Mouse (Mus musculus) brain, embryonic 18.5 days (tissue): ENCODE results near the gene AW011738.

Experiments
- DNase-seq: peaks from one replicate; pipeline ENCODE4 v3.0.0-alpha.2; 2012; ENCODE audit warnings: low read depth, low spot score

The AW011738 gene

DNA sequence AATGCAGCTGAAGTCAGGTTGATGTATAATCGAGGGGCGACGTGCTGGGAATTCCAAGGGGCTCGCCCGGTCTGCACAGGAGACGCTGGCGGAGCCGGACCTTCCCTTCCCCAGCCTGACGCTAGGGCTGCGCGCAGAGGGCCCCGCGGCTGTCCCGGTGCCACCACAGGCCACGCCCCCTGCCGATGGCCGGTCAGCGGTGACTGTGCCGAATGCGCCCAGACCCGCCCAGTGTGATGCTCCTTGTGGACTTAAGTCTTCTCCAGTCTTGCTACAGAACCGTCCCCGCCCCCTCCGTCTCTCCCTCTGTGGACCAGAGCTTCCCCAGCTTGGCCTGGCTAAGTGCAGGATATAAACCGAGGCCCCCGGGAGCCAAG lies 5.3 kb upstream of the AW011738 start:
- DNase-seq: no peak

DNA sequence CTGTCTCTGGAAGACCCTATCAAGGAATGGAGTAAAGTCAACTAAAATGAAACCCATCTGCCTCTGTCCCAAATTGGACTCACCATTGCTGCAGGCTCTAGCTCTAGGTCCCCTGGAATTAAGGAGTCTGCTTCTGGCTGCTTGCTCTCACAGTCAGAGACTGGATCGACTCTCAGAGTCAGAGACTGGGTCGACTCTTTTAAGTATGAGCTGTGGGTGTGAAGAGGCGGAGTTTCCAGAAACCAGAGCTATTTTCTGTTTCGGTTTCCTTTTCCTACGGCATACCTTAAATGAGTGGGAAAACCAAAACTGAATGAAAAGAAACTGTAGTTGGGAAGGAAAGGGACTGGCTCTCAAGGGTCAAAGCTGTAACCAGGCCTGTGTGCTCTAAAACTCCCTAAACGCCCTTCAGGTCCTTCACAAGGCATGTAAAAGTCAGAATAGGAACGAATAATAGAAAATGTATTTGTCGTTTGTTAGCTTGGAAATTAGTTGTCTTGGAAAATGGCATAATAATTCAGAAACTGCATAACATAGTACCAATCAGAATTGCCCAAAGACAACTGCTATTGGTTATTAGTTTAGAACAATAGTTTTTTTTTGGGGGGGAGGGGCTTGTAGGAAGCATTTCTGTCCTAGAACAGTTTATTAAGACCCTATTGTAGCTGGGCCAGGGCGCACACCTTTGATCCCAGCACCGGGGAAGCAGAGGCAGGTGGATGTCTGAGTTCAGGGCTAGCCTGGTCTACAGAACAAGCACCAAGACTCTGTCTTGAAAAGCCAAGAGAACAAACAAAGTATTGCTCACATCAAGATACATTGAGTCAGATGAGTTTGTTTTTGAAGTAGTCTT lies 2.3 kb upstream of the AW011738 start, which contains the start of gene Isg15:
Isg15 (minus strand) TSS at position 196 of the 853 bp plus-strand sequence.
- DNase-seq: no peak

DNA sequence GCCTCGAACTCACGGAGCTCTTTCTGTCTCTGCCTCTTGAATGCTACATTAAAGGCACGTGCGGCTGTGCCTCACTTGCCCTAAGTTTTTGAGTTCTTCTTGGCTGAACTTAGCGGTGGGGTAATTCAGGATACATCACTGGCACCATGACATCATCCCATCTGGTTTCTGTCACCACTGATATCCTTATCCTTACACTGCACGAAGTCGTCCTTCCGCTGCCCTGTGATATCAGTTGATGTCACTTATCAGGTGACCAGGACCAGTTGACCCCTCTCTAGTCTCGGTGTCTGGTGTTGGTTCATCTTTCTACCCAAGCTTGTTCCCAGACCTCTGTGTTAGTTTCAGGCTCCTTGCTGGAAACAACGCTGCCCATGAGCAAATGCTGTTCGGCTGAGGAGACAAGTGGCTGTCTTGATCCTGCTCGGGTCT lies 626 bp upstream of the AW011738 start:
- no peak for DNase-seq

DNA sequence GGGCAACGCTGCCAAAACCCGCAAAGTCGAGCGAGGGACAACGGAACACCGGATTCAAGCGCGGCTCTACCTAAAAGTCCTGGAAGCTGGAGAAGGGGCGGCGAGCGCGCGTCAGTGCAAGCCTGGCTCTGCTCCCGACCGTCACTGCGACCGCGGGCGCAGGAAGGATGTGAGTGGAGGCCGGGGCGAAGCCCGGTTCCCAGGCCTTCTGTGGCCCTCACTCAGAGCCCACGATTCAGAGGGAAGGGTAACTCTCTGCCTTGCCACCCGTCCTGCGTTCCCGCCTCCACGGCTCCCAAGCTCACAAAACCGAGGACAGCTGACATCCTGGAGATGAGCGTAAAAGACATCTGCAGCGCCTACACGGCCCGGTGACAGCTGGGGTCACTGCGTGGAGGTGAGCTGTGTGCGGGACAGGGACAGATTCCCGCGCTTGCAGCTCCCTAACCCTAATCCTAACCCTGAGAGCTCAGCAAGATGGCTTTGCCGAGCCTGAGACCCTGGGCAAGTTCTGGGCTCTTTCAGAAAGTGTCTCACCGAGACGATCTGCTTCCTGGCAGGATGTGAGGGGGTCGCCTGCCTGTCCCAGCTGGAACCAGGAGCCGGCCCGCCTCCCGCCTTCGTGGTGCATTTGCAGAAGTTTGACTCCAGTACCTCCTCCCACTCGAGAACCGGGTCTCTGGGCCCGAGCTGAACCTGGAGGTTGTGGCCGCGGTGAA lies 468 bp downstream of the AW011738 start:
- DNase-seq: no peak

DNA sequence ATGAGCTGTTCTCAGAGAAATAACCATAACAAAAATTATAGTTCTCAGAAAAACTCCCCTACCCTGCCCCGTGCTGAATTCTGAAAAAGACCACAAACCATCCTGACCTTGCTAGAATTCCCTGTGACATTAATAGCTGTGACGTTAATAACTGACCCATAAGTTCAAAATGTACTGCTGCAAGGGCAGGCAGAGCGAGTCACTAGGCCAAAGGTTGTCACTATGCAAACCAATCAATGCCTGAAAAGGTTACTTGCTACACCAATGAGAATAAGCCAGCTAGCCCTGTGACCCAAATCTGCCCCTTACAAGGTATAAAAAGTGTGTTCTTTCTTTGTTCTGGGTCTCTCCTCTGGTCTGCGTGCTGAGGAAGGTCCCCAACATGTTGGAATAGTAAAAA lies 5.8 kb downstream of the AW011738 start:
- DNase-seq: no peak

DNA sequence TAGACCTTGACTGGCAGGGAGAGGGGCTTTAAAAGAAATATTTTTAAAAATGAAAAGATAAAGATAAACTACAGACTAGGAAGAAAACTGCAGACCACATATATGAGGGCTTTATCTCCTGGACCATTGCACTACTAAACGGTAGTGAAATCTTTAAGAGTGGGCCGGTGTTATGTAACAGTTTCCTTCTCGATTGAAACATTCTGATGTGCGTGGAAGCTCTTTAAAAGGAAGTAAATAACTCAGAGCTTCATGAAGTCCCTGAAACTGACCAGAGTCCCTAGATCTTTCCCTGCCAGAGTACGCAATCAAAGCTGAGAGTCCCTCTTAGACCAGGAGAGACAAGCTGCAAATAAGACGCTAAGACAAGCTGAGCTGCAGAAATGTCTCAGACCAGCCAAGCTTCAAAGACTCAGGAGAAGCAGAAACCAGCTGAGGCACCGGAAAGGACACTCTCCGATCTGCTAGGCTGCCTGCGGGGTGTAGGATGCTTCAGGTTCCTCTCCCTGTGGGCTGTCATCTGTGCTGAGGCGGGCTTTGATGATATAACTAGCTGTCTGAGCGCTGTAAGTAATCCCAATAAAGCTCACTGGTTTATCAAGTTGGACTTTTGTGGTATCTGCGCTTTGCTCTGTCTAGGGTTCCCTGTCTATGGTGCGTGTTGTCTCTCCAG lies 7.0 kb downstream of the AW011738 start:
- DNase-seq: no peak

DNA sequence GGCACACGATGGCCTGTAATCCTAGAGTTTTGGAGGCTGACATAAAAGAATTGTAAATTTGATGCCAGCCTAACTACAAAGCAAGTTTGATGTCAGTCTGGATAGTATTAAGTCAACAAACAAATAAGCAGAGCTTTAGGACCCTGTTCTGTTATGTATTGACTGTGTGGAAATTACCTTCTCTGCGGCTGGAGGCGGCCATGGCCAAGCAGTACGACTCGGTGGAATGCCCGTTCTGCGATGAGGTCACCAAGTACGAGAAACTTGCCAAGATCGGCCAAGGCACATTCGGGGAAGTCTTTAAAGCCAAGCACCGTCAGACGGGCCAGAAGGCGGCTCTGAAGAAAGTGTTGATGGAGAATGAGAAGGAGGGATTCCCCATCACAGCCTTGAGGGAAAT lies 10.0 kb downstream of the AW011738 start:
- no peak for DNase-seq

DNA sequence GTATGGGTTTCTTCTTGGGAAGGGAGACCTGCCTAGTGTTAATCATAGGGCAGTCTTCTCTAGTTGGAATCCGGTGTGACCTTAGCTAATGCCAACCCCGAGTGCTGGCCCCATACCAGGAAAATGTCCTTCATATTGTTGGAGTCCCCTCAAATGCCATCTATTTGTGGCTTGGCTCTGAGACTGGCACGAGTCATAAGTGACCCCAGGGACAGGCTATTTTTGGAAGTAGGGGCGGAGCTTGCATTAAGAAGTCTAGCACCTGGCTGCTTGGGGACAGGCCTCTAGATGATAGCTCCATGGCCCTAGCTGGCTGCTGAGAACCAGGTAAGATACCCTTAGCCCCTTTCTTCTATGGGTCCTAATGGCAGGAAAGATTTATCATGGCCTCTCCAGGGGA lies 12.5 kb downstream of the AW011738 start, which contains the start of gene Perm1:
Perm1 (plus strand) TSS at position 220 of the 400 bp plus-strand sequence.
- DNase-seq: no peak

DNA sequence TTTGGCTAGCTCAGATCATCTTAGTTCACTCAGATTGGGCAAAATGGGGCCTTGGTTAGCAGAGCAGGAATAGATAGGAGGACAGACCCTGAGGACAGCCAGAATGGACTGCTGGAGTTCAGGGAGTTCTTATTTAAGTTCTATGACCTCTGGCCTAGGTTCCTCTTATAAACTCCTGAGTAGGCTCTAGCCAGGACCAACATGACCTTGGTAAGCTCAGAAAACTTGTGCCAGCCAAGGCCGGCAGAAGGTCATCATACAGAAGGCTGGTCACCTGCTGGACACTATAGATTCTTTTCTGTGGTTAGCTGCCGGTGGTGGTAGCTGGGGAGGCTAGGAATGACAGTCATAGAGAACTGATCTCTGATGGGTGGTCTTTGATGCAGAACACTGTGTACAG lies 13.1 kb downstream of the AW011738 start:
- DNase-seq: no peak

DNA sequence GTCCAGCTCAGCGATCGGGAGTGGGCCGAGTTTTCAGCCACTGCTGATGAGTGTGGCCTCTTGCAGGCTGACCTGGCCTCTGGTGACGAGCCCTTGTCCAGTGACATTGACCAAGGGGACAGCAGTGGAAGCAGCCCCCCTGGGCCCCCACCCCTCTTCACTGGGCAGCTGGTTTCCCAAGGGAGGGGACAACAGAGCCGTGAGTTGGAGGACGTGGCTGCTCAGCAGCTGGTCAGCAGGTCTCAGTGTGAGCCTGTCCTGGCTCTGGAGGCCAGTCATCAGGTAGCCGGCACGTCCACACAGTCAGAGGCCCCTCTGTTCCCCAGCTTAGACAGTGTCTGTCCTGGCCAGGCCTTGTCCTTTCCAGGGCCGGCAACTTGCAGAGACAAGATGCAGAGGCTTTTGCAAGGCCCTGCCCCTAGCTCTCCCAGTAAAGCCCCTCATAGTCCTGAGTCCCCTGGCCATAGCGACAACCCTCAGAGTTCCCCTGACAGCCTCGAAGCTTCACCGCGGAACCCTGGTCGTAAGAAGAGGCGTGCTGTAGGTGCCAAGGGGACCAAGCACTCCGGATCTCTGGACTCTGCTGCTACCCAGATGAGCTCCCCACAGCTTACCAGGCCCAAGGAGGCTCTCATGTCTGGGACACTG lies 14.0 kb downstream of the AW011738 start:
- no peak for DNase-seq

DNA sequence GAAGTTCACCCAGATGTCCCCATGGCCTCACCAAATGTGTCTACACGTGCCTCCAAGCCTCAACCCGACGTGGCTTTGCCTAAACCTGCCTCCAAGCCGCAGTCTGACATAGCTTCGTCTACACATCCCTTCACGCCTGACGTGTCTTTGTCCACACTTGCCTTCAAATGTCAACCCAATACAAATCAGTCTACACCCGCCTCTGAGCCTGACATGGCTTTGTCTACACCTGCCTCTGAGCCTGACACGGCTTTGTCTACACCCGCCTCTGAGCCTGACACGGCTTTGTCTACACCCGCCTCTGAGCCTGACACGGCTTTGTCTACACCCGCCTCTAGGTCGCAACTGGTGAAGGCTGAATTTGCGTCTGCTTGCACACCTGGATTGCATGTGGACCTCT lies 14.7 kb downstream of the AW011738 start:
- no peak for DNase-seq

DNA sequence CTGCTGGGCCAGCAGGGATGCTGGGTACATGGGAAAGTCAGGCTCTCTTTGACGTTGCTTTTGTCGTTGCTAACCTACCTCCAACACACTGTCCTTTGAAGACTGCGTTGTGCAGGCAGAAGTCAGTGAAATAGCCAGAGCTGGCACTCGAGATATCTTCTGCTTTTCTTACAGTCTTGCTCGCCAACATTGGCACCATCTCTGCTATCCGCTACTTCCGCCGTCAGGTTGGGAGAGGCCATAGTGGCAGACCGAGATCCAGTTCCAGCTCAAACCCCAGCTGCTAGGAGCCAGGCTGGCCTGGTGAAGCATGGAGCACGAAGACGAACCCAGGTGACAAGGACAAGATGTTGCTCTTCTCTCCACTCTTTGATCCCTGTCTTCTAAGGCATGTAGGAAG lies 16.8 kb downstream of the AW011738 start:
- DNase-seq: no peak

DNA sequence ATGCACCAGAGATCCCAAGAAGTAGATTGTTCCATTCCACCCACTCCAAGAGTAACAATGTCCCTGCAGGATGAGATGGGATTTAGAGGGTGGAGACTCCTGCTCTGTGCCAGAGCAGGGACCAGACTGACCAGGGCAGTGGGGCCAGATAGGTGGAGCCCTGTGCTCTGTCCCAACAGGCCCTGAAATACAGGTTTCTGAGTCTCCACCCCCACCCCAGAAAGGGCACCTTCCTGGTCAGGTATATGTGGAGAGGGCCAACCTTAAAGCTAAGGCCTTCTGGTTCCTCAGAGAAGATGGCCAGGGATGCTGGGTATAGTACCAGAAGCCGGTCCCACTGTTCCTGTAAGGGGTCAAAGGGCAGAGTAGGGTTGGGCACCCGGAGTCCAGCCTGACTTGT lies 21.2 kb downstream of the AW011738 start:
- DNase-seq: no peak

DNA sequence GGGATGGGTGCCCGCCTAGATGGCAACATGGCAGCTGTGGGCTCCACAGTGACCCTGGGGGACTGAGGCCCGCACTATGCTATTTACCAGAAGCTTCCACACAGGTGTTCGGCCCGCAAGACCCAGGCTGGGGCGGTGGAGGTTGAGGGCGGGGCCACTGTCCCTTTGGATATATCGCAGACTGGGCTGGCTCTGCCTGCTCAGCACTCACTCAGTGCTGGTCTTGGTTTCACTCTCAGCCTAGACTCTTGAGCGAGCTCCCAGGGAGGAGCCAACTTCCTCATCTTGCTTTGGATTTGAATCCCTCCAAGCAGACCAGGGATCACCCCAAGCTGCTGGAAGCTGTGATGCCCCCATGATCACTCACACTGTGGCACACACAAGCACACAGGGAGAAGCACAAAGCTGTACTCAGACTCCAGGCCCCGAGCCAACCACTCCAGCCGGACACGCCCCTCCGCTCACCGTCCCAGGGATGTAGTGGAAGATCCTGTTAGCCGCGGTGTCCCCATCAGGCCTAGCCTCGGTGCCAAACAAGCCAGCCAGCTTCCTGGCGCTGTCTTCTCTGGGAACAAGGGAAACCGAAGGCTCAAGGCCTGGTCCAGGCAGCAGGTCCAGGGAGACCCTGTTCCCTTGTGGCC lies 24.8 kb downstream of the AW011738 start:
- no peak for DNase-seq

DNA sequence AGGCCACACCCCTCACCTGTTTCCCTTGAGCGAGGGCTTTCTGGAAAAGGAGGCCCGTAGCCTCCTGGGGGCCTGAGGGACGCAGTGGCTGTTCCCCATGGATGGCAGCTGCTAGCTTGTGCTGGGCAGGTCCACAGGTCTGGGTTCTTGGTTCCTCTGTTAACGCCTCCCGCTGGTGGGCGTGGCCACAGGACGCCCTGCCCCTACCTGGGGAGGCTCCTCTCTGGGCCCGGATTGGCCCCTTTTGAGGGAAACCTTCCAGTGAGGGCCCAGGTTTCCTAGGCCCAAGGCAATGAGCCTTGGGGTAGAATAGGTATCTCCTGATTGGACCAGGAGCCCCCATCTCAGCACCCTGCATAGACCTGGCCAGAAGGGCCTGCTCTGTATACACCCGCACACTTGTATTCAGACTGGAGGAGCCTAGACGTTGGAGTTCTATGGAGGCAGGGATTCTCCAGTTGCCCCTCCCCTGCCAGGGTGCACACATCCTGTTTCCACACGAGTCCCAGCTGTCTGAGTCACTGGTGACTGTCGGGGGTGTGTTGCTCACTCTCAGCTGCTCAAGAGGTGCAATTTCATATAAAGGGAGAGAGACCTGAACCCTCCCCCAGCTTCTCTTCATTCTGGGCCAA lies 25.4 kb downstream of the AW011738 start:
- DNase-seq: no peak

DNA sequence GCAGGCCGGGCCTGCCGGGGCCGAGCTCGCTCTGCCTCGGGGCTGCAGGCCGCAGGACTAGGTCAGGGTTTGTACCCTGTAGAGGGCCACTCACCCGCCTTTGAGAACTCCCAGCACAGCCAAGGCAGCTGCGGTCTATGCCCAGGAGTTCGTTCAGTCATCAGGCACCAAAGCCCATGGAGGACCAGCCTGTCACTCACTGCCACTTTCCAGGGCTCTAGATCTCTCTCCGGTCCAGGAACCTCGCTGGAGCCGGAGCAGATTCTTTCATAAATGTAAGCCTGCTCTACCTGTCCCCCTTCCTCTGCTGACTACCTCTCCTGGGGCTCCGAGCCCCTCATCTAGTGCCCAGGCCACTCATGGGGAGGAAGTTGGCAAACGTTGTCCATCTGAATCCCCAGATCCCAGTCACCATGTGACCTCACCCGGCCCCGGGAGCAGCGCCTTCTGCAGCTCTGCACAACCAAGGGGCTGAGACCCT lies 31.0 kb downstream of the AW011738 start:
- DNase-seq: no peak

DNA sequence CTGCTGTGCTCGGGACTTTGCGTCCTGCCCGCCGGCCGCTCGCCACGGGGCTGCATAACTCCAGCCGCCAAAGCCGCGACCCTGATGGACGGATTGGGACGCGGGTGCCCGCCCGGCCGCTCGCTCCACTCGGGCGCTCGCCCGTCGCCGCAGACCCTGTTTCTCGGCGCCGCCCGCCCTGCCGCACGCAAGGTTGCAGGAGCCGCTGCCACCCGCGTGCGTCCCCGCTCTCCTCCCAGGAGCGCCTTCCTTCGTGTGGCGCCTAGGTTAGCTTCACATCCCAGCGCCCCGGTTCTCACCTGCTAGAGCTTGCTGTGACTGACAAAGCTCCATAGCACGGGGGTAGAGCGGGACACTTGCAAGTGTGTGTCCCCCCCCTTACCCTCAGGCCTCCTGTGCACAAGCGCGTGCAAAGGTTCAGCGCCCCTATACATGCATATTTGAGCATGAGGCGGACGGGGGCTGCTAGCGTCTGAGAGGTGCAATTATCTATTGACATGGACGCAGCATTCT lies 31.7 kb downstream of the AW011738 start, which contains the start of gene Plekhn1:
Plekhn1 (minus strand) TSS at position 157 of the 513 bp plus-strand sequence.
- DNase-seq: peak; percentile 43

DNA sequence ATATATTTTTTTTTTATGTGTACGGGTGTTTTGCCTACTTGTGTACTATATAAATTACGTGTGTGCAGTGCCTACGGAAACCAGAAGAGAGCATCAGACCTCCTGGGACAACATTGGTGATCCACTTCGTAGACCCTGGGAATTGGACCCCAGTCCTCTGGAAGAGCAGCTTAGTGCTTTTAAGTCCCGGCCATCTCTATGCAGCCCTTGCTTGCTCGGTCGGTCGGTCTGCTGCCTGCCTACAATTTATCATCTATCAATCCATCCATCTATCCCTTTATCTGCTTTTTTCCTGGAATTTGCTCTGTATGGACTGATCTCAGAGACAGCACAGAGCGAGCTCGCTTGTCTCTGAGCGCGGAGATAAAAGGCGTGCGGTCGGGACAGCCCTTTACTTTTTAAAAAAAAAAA lies 32.3 kb downstream of the AW011738 start:
- DNase-seq: peak; percentile 57

DNA sequence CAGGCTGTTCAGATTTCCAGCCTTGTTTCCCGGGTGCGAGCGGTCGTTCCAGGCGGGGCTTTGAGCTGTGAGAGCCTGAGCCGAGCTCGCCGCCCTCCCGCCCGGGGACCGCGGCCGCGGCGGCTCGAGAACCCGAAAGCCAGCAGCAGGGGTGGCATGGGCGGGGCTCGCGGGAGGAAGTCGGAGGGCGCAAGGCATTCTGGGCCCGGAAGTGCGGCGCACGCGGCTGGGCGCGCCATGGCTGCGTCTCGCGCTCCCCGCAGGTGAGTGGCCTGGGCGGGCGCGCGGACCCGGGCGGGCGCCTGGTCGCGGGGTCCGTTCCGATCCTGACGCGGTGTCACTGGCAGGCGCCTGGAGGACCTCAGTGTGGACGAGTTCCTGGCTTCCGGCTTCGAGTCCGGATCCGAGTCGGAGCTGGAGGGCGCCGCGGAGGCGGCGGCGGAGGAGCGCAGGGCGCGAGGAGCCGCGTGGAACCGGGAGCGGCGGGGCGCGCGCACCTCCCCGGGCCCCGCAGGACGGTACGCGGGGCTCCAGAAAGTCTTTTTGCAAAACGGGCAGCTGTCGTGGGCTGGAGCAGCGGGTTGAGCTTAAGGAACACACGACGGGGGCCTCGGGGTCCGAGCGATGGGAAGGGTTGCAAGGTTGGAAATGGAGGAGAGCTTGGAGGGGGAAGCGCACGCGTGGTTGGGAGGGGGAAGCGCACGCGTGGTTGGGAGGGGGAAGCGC lies 32.9 kb downstream of the AW011738 start, which contains the start of gene Noc2l:
Noc2l (plus strand) TSS at position 203 of the 726 bp plus-strand sequence.
- DNase-seq: peak; percentile 91
